Mouse (Mus musculus) inflammation-experienced regulatory T-cells, adult 6 months (primary cell): Measurements from ENCODE around the gene Pld1. TPM values are rescaled to one million over a fixed set of nuclear protein-coding genes. Genes with fewer than 3 reads are reported as not detected.

Source experiments
- ATAC-seq: one replicate; pipeline ENCODE4 v1.8.0; 2017
- polyA plus RNA-seq, 3 experiments: library from polyadenylated mRNA; unstranded; fragments of 100-300 nt; shearing (Covaris generic); gene quantifications; one replicate each; pipeline ENCODE4 v1.2.1; 2017

Pld1 gene
- polyA plus RNA-seq: under 1 TPM; 0.40 to 0.71 (median 0.48) TPM

- ATAC-seq: no peak
Measured at GRCm38 (mm10) chr3:27938381-27939323, at the start of gene Pld1. Gene Pld1, plus strand, starts transcription at chr3:27938695.

- ATAC-seq: no peak
Measured at GRCm38 (mm10) chr3:27896318-27896892, 42.1 kb upstream of the Pld1 start, which contains the start of gene Tmem212. Gene Tmem212, minus strand, starts transcription at chr3:27896368.

GRCm38 (mm10) chr3:27898178-27898577 is 40.3 kb upstream of the Pld1 start:
- ATAC-seq: no peak

GRCm38 (mm10) chr3:27899012-27899726 is 39.3 kb upstream of the Pld1 start:
- ATAC-seq: no peak

GRCm38 (mm10) chr3:27901846-27902245 is 36.6 kb upstream of the Pld1 start:
- no peak for ATAC-seq

- no peak for ATAC-seq
Measured at GRCm38 (mm10) chr3:27904659-27905330, 33.7 kb upstream of the Pld1 start.

- ATAC-seq: no peak
Measured at GRCm38 (mm10) chr3:27906647-27907209, 31.8 kb upstream of the Pld1 start.

GRCm38 (mm10) chr3:27907301-27907700 is 31.2 kb upstream of the Pld1 start:
- no peak for ATAC-seq

GRCm38 (mm10) chr3:27908316-27908715 is 30.2 kb upstream of the Pld1 start:
- no peak for ATAC-seq

GRCm38 (mm10) chr3:27909016-27909415 is 29.5 kb upstream of the Pld1 start:
- ATAC-seq: no peak

- ATAC-seq: no peak
Measured at GRCm38 (mm10) chr3:27918656-27919436, 19.6 kb upstream of the Pld1 start.

- no peak for ATAC-seq
Measured at GRCm38 (mm10) chr3:27921268-27922020, 17.1 kb upstream of the Pld1 start.

GRCm38 (mm10) chr3:27924037-27924436 is 14.5 kb upstream of the Pld1 start:
- ATAC-seq: no peak

- ATAC-seq: no peak
Measured at GRCm38 (mm10) chr3:27929219-27929618, 9.3 kb upstream of the Pld1 start.

GRCm38 (mm10) chr3:27932391-27932790 is 6.1 kb upstream of the Pld1 start:
- ATAC-seq: no peak

- no peak for ATAC-seq
Measured at GRCm38 (mm10) chr3:27935644-27936043, 2.9 kb upstream of the Pld1 start.

- no peak for ATAC-seq
Measured at GRCm38 (mm10) chr3:27936731-27937130, 1.8 kb upstream of the Pld1 start.

GRCm38 (mm10) chr3:27937144-27938110 is 1.1 kb upstream of the Pld1 start:
- ATAC-seq: no peak

- no peak for ATAC-seq
Measured at GRCm38 (mm10) chr3:27941634-27942033, 3.1 kb downstream of the Pld1 start.
